Mouse (Mus musculus): Measurements from ENCODE around the gene Sytl3.
"Not testable (repeated sequence)": the region's sequence is repeated elsewhere in the genome, so short reads cannot be mapped to it uniquely, and the experiment has no call there.

Gene Sytl3

GRCm38 (mm10) chr17:6691596-6691995 lies 32.7 kb downstream of the Sytl3 start:
- peak; percentile 52 for DNase-seq (ENCODE audit: low read depth)

DNA sequence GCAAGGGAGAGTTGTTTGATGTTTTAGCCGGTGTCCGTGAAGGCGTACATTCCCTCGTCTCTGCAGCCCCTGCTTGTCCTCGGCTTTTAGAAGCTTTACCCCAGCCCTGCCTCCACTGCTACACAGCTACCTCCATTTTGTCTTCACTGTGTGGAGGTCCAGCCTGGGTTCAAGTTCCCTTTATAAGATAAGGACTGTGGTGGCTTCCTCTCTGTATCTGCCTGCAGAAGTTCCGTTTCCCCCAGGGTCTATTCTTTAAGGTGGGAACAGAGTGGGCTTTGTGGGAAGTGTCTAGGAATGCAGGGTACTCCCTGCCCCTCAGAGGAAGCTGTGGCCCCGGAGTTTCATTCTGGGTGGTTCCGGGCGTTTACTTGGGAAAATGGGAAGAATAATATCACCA lies 36.8 kb downstream of the Sytl3 start:
- not testable (repeated sequence) for DNase-seq (ENCODE audit: low read depth)

- not testable (repeated sequence) for DNase-seq (ENCODE audit: low read depth)
These were observed 37.6 kb downstream of the Sytl3 start for GRCm38 (mm10) chr17:6696521-6696920.

GRCm38 (mm10) chr17:6697224-6697775 lies 38.4 kb downstream of the Sytl3 start:
- peak; percentile 31 for DNase-seq (ENCODE audit: low read depth)

- not testable (repeated sequence) for DNase-seq (ENCODE audit: low read depth)
These were observed 40.6 kb downstream of the Sytl3 start for GRCm38 (mm10) chr17:6699502-6699901.

DNA sequence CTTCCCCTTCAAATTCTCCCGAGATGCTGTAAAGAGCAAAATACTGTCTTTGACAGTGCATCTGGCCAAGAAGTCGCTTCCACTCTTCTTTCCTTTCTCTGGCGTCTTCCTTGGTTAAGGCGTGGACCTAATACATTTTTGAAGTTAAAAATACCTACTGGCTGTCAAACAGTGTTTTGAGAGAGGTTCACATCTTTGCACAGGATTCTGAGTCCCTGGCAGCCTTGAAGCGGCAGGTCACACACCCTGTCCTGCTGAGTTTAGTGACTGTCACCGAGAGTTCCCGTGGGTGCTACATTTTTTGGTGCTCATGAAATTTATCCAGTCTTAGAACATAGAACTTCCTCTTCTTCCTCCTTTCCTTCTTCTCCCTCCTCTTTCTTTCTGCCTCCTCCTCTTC lies 41.2 kb downstream of the Sytl3 start:
- DNase-seq (ENCODE audit: low read depth): not testable (repeated sequence)

DNA sequence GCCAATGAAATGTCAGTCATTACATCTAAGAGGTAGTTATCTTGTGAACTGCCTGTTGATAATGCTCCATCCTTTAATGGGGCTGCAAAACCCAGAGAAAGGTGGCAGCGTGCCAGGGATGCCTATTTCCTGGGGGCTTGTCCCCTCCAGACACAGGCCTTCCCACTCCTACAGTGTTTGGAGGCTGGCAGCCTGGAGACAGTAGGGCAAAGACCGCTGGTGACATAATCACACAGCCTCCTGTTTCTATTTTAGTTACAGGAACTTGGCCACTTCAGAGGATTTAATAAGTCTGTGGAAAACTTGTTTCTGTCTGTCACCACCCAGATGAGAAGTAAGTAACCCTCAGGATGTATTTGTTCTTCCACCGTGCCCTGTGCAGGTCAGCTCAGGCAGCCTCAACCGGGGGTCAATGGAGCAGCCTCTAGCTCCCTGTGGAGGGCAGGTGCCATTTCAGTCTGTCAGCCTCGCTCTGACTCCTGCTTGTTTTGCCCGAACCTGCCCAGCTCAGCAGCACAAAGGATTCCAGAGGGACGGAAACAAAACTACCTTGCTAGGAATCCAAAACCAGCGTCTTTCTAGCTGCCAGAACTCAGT lies 43.8 kb downstream of the Sytl3 start:
- DNase-seq (ENCODE audit: low read depth): not testable (repeated sequence)

DNA sequence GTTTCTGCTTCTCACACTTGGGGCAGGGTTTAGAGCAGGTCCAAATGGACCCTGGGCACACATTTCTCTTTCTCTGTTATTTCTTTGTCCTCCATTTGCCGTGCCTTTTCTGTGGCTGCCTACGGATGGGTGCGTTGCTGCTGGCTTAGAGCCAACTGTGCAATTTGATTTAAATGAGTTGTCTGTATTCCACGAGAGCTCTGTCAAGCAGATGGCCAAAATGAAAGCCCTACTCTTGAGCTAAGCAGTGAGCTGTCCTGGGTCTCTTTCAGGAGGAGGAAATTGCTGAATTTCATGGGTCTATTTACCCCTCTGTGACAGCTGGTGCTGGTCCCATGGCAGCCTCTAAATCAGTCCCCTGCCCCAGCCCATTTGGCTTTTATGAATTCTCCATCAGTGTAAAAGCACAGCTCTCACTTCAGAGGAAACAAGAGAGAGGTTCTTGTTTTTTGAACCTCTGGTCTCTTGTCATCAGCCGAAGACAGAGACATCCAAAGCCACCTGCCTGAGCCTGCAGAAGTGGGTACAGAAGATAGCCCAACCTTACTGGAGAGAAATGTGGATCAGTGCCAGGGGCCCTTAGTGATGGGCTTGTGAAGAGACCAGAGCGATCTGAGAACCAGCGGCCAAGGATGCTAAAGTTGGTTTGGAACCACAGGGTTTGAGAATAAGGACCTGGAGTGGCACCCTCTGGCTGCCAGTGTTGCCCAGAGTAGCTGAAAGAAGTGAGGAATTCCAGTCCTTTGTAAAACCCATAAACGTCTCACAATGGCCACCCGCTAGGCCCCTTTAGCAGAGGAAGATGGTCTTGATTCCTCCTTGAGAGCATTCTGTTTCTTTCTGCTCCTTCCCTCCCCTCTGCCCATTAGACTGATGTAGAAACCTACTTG lies 44.7 kb downstream of the Sytl3 start:
- DNase-seq (ENCODE audit: low read depth): not testable (repeated sequence)

- not testable (repeated sequence) for DNase-seq (ENCODE audit: low read depth)
These were observed 47.6 kb downstream of the Sytl3 start for GRCm38 (mm10) chr17:6706448-6706847.

GRCm38 (mm10) chr17:6707422-6707821 lies 48.5 kb downstream of the Sytl3 start:
- not testable (repeated sequence) for DNase-seq (ENCODE audit: low read depth)

- not testable (repeated sequence) for DNase-seq (ENCODE audit: low read depth)
These were observed 49.3 kb downstream of the Sytl3 start for GRCm38 (mm10) chr17:6708194-6708593.

GRCm38 (mm10) chr17:6713483-6713882 lies 54.6 kb downstream of the Sytl3 start:
- DNase-seq (ENCODE audit: low read depth): not testable (repeated sequence)

DNA sequence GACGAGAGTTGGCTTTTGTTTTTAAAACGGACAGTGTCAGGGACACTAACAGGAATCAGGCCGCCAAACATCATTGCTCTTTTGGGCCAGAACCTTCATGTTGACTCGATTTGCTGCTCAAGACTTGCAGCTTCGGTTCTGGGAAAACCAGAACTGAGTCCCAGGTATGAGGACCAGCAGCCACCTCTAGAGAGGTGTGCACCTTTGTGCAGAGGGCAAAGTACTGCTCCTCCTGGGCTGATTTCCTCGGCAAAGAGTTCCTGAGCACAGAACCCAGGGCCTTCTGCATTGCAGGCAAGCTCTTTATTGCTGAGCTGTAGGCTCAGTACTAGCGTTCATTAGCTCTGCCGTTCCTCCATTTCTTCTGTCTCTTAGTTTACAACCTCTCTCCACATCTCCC lies 55.1 kb downstream of the Sytl3 start:
- DNase-seq (ENCODE audit: low read depth): not testable (repeated sequence)

DNA sequence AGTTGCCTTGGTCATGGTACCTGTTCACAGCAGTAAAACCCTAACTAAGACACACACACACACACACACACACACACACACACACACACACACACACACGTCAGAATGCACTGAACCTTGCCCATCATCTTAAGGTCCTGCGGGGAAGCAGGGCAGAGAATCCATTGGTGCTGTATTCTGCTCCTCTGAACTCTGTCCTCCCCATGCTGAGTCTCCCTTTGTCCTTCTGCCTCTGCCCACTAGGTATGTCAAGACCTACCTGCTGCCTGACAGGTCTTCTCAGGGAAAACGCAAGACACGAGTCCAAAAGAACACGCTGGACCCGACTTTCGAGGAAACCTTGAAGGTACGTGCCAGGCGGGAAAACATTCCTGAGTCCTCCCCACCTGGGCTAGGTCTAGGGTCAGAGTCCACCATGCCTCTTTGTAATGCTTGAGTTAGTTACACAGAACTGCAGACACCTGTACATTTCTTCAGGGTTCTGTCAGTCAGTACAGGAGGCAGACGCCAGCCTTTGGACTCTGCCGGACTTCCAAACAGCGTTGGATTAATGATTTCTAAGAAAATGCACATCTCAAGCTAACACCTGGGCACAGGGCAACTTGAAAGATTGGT lies 69.2 kb downstream of the Sytl3 start:
- no peak for DNase-seq (ENCODE audit: low read depth)

GRCm38 (mm10) chr17:6729244-6729742 lies 70.4 kb downstream of the Sytl3 start:
- no peak for DNase-seq (ENCODE audit: low read depth)

- DNase-seq (ENCODE audit: low read depth): no peak
These were observed 72.2 kb downstream of the Sytl3 start for GRCm38 (mm10) chr17:6731132-6731531.

DNA sequence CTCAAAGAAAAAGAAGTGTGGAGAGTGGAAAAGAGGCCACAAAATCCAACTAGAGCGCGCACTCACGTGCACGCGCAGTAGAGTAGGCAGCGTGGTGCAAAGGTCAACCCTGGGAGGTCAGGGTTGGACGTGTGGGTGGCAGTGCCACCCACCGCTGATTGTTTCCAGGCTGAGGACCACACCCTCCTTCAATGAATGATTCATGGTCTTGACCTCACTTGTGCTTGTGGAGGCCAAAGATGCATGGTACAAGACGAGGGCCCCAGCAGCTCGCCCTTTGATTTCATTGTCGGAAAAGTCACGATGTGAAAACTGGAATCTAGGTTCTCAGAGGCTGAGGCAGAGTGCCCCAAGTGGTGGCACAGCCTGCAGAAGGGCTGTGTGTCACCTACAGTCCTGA lies 72.7 kb downstream of the Sytl3 start:
- DNase-seq (ENCODE audit: low read depth): no peak

GRCm38 (mm10) chr17:6732665-6733064 lies 73.8 kb downstream of the Sytl3 start:
- DNase-seq (ENCODE audit: low read depth): no peak

DNA sequence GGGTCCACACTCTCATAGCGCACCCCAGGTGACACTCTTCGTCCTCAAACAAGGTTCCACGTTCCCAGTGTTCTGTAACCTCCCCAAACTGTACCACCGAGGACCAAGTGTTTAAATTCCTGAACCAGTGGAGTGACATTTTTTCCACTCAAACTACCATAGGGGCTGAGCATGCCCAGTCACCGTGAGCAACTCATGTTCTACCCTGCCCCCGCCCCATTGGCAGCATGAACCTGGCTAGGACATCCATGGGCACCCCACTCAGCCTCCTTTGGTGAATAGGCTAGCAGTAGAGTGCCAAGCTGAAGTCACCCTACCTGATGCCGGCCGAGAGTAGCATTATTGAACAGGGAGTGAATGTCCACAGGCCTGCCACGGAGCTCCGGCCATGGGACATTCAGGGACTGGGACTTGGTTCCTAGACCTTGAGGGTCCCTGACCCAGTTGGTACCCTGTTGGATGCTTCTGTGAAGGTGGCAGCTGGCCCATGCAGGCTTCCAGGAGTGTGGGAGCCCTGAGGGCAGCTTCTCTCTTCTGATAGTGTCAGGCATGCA lies 74.5 kb downstream of the Sytl3 start:
- DNase-seq (ENCODE audit: low read depth): no peak

- no peak for DNase-seq (ENCODE audit: low read depth)
These were observed 76.0 kb downstream of the Sytl3 start for GRCm38 (mm10) chr17:6734746-6735441.

Data from c-Kit-positive CD71-negative TER-119-negative erythroid progenitor cells, embryonic 14.5 days (primary cell).